Mouse (Mus musculus): ENCODE data around the gene Arntl. TPM values are rescaled to one million over a fixed set of nuclear protein-coding genes. Genes with fewer than 3 reads are reported as not detected.

Gene Arntl
- total and polyA plus RNA-seq, 3 experiments, result 2.6 to 4.6 (median 3.3) TPM

GRCm38 (mm10) chr7:113278493-113278892, 71.2 kb downstream of the Arntl start:
- in situ Hi-C loops (cut with MboI; ENCODE audit: low pct_ligation_motif_present, low pct_unique_long_range_greater_than_20kb, low sequenced_read_pairs), result no loop called here
- Histone ChIP-seq H3K4me2 (ENCODE audit: insufficient read depth, low read depth, poor library complexity, severe bottlenecking) (no peak overlapping the region), H3K9me3 (replicated peaks; ENCODE audit: low read length) (no peaks in the 10 kb centered on the region), H3K4me1 (ENCODE audit: control insufficient read depth in 1 of 2, insufficient read depth in 2 of 2) (peaks cover 0 to 6% of the 10 kb centered on the region in 2 experiments; a peak in 2 of 4 replicates), H3K27ac (ENCODE audit: insufficient read depth, low read depth) (no peak overlapping the region), H3K27me3 (replicated peaks) (no peaks in the 10 kb centered on the region), H3K79me2 (replicated peaks; ENCODE audit: control insufficient read depth, extremely low read depth, insufficient read depth, poor library complexity, severe bottlenecking) (no peaks in the 10 kb centered on the region), H3K36me3 (replicated peaks in 1 of 2; ENCODE audit: control insufficient read depth in 1 of 2, insufficient read depth in 1 of 2, low read length in 1 of 2) (peaks cover 0 to 7% of the 10 kb centered on the region in 2 experiments), H3K4me3 (replicated peaks in 1 of 3; ENCODE audit: low read depth in 2 of 3, low read length in 2 of 3, poor library complexity in 1 of 3) (no peak overlapping the region), H3K9ac (ENCODE audit: insufficient read depth, low read depth) (no peak overlapping the region)
- dilution Hi-C loops (cut with MboI; ENCODE audit: extremely low pct_ligation_motif_present, extremely low pct_unique_long_range_greater_than_20kb, low sequenced_read_pairs), result no loop called here
- no peak for DNase-seq (ENCODE audit: extremely low read depth)
- TF ChIP-seq POLR2AphosphoS2 (IDR thresholded peaks at IDR 0.05; ENCODE audit: low read depth, low read length), result no peak
- TF ChIP-seq USF1 (IDR thresholded peaks at IDR 0.05; ENCODE audit: low read depth, low read length), result no peak
- TF ChIP-seq CHD1 (IDR thresholded peaks at IDR 0.05; ENCODE audit: low read depth, low read length), result no peak
- TF ChIP-seq CTCF (conservative IDR thresholded peaks at IDR 0.05 in 1 of 2, IDR thresholded peaks at IDR 0.05 in 1 of 2; ENCODE audit: low read depth in 2 of 2, low read length in 2 of 2), result no peak
- no peak for TF ChIP-seq ZMIZ1 (IDR thresholded peaks at IDR 0.05; ENCODE audit: low read depth, low read length)
- TF ChIP-seq MAZ (IDR thresholded peaks at IDR 0.05; ENCODE audit: low read depth, low read length), result no peak
- TF ChIP-seq BHLHE40 (IDR thresholded peaks at IDR 0.05; ENCODE audit: low read depth, low read length), result no peak
- TF ChIP-seq SIN3A (IDR thresholded peaks at IDR 0.05; ENCODE audit: low read length), result no peak
- no peak for TF ChIP-seq UBTF (IDR thresholded peaks at IDR 0.05; ENCODE audit: low read depth, low read length)
- no peak for TF ChIP-seq TBP (conservative IDR thresholded peaks at IDR 0.05; ENCODE audit: low read depth, low read length)
- no peak for TF ChIP-seq POLR2A (IDR thresholded peaks at IDR 0.05; ENCODE audit: low read depth, low read length)
- TF ChIP-seq ZKSCAN1 (IDR thresholded peaks at IDR 0.05; ENCODE audit: borderline replicate concordance, low read depth, low read length), result no peak
- TF ChIP-seq CHD2 (IDR thresholded peaks at IDR 0.05; ENCODE audit: low read length), result no peak
- TF ChIP-seq ETS1 (conservative IDR thresholded peaks at IDR 0.05; ENCODE audit: low read depth, low read length), result no peak

GRCm38 (mm10) chr7:113279246-113279645, 72.0 kb downstream of the Arntl start:
- no peaks in the 10 kb centered on the region for H3K79me2 ChIP-seq (replicated peaks; ENCODE audit: control insufficient read depth, extremely low read depth, insufficient read depth, poor library complexity, severe bottlenecking)
- no peaks in the 10 kb centered on the region for H3K27me3 ChIP-seq (replicated peaks)
- H3K9me3 ChIP-seq (replicated peaks; ENCODE audit: low read length), result no peaks in the 10 kb centered on the region
- in situ Hi-C loops (cut with MboI; ENCODE audit: low pct_ligation_motif_present, low pct_unique_long_range_greater_than_20kb, low sequenced_read_pairs), result no loop called here
- DNase-seq (ENCODE audit: extremely low read depth), result no peak
- TF ChIP-seq E2F4 (IDR thresholded peaks at IDR 0.05; ENCODE audit: insufficient replicate concordance, low read depth, low read length) (no peak), POLR2A (IDR thresholded peaks at IDR 0.05; ENCODE audit: low read depth, low read length) (no peak)
- H3K27ac ChIP-seq (ENCODE audit: insufficient read depth, low read depth), result no peak overlapping the region
- H3K4me2 ChIP-seq (ENCODE audit: insufficient read depth, low read depth, poor library complexity, severe bottlenecking), result no peak overlapping the region
- peaks cover 0 to 13% of the 10 kb centered on the region in 2 experiments for H3K36me3 ChIP-seq (replicated peaks in 1 of 2; ENCODE audit: control insufficient read depth in 1 of 2, insufficient read depth in 1 of 2, low read length in 1 of 2)
- dilution Hi-C loops (cut with MboI; ENCODE audit: extremely low pct_ligation_motif_present, extremely low pct_unique_long_range_greater_than_20kb, low sequenced_read_pairs), result no loop called here
- H3K9ac ChIP-seq (ENCODE audit: insufficient read depth, low read depth), result no peak overlapping the region
- peaks cover 0 to 6% of the 10 kb centered on the region in 2 experiments; a peak in 2 of 4 replicates for H3K4me1 ChIP-seq (ENCODE audit: control insufficient read depth in 1 of 2, insufficient read depth in 2 of 2)
- no peak overlapping the region for H3K4me3 ChIP-seq (replicated peaks in 1 of 3; ENCODE audit: low read depth in 2 of 3, low read length in 2 of 3, poor library complexity in 1 of 3)

- in situ Hi-C loops (cut with MboI; ENCODE audit: low pct_ligation_motif_present, low pct_unique_long_range_greater_than_20kb, low sequenced_read_pairs) (no loop called here), dilution Hi-C loops (cut with MboI; ENCODE audit: extremely low pct_ligation_motif_present, extremely low pct_unique_long_range_greater_than_20kb, low sequenced_read_pairs) (no loop called here)
- H3K27ac ChIP-seq (ENCODE audit: insufficient read depth, low read depth), result no peak overlapping the region
- peaks cover 0 to 18% of the 10 kb centered on the region in 2 experiments; a peak in 2 of 4 replicates for H3K4me1 ChIP-seq (ENCODE audit: control insufficient read depth in 1 of 2, insufficient read depth in 2 of 2)
- DNase-seq (ENCODE audit: extremely low read depth), result no peak
- no peaks in the 10 kb centered on the region for H3K9me3 ChIP-seq (replicated peaks; ENCODE audit: low read length)
- H3K4me3 ChIP-seq (replicated peaks in 1 of 3; ENCODE audit: low read depth in 2 of 3, low read length in 2 of 3, poor library complexity in 1 of 3), result no peak overlapping the region
- H3K27me3 ChIP-seq (replicated peaks), result no peaks in the 10 kb centered on the region
- no peaks in the 10 kb centered on the region for H3K79me2 ChIP-seq (replicated peaks; ENCODE audit: control insufficient read depth, extremely low read depth, insufficient read depth, poor library complexity, severe bottlenecking)
- no peak for TF ChIP-seq CHD2 (IDR thresholded peaks at IDR 0.05; ENCODE audit: low read length)
- no peak for TF ChIP-seq CHD1 (IDR thresholded peaks at IDR 0.05; ENCODE audit: low read depth, low read length)
- no peak for TF ChIP-seq JUN (IDR thresholded peaks at IDR 0.05; ENCODE audit: insufficient read depth, low read depth, low read length)
- no peak for TF ChIP-seq HCFC1 (IDR thresholded peaks at IDR 0.05; ENCODE audit: low read depth, low read length)
- no peak for TF ChIP-seq SIN3A (IDR thresholded peaks at IDR 0.05; ENCODE audit: low read length)
- no peak for TF ChIP-seq ZC3H11A (IDR thresholded peaks at IDR 0.05; ENCODE audit: low read depth, low read length)
- TF ChIP-seq E2F4 (IDR thresholded peaks at IDR 0.05; ENCODE audit: insufficient replicate concordance, low read depth, low read length), result no peak
- no peak for TF ChIP-seq MAFK (IDR thresholded peaks at IDR 0.05; ENCODE audit: insufficient replicate concordance, low read length)
- TF ChIP-seq JUND (conservative IDR thresholded peaks at IDR 0.05; ENCODE audit: low read depth, low read length), result no peak
- TF ChIP-seq MYC (IDR thresholded peaks at IDR 0.05; ENCODE audit: low read depth, low read length), result no peak
- TF ChIP-seq SMC3 (IDR thresholded peaks at IDR 0.05; ENCODE audit: low read depth, low read length), result no peak
- TF ChIP-seq NELFE (IDR thresholded peaks at IDR 0.05; ENCODE audit: low read depth, low read length), result no peak
- TF ChIP-seq ZMIZ1 (IDR thresholded peaks at IDR 0.05; ENCODE audit: low read depth, low read length), result no peak
- no peak for TF ChIP-seq RCOR1 (conservative IDR thresholded peaks at IDR 0.05; ENCODE audit: low read depth, low read length)
- no peak for TF ChIP-seq USF1 (IDR thresholded peaks at IDR 0.05; ENCODE audit: low read depth, low read length)
- TF ChIP-seq POLR2A (IDR thresholded peaks at IDR 0.05; ENCODE audit: low read depth, low read length), result no peak
- TF ChIP-seq TBP (conservative IDR thresholded peaks at IDR 0.05; ENCODE audit: low read depth, low read length), result no peak
- H3K4me2 ChIP-seq (ENCODE audit: insufficient read depth, low read depth, poor library complexity, severe bottlenecking), result no peak overlapping the region
- H3K9ac ChIP-seq (ENCODE audit: insufficient read depth, low read depth), result no peak overlapping the region
- H3K36me3 ChIP-seq (replicated peaks in 1 of 2; ENCODE audit: control insufficient read depth in 1 of 2, insufficient read depth in 1 of 2, low read length in 1 of 2), result peaks cover 7 to 45% of the 10 kb centered on the region in 2 experiments
These were observed 78.1 kb downstream of the Arntl start for GRCm38 (mm10) chr7:113285405-113285804.
